ENCODE assay signal across 48 mouse cellular contexts in genomic region chr7:139967175-139967574, GRCm38 (mm10). TPM values are rescaled to one million over a fixed set of nuclear protein-coding genes. Genes with fewer than 3 reads are reported as not detected.
"Had no signal": no experiment of that assay in that cellular context is flagged by ENCODE, and none has a peak within 500 bp of the region (broad histone marks: within the 10 kb centered on the region; RNA-seq: fewer than 3 reads in every experiment).

No protein-coding gene starts in this region.

- ATAC-seq: hindbrain, embryonic 16.5 days; hindbrain, postnatal 0 days; inflammation-experienced regulatory T-cells, adult 6 months; intestine, embryonic 15.5 days; intestine, embryonic 16.5 days; intestine, postnatal 0 days had no signal

- H3K27ac ChIP-seq: heart, embryonic 10.5 days; heart, embryonic 13.5 days; heart, embryonic 15.5 days; hindbrain, embryonic 10.5 days; hindbrain, embryonic 12.5 days; hindbrain, embryonic 13.5 days; hindbrain, embryonic 14.5 days; hindbrain, embryonic 15.5 days; hindbrain, postnatal 0 days; intestine, embryonic 15.5 days; kidney, embryonic 15.5 days; kidney, postnatal 0 days; layer of hippocampus, adult 2 months had no signal

- H3K4me3 ChIP-seq: heart, embryonic 10.5 days; heart, embryonic 12.5 days; heart, embryonic 13.5 days; heart, embryonic 15.5 days; hindbrain, embryonic 10.5 days; hindbrain, embryonic 12.5 days; hindbrain, embryonic 13.5 days; hindbrain, embryonic 15.5 days; intestine, embryonic 15.5 days; kidney, embryonic 15.5 days; layer of hippocampus, adult 2 months had no signal

- H3K9me3 ChIP-seq: heart, embryonic 10.5 days; heart, embryonic 12.5 days; heart, embryonic 13.5 days; heart, embryonic 15.5 days; hindbrain, embryonic 10.5 days; hindbrain, embryonic 12.5 days; hindbrain, embryonic 13.5 days; hindbrain, embryonic 15.5 days; intestine, embryonic 15.5 days; kidney, embryonic 15.5 days had no signal

- H3K4me1 ChIP-seq: heart, embryonic 10.5 days; heart, embryonic 12.5 days; heart, embryonic 13.5 days; heart, embryonic 15.5 days; hindbrain, embryonic 12.5 days; hindbrain, embryonic 13.5 days; hindbrain, embryonic 15.5 days; intestine, embryonic 15.5 days; kidney, embryonic 15.5 days had no signal

- H3K36me3 ChIP-seq: heart, embryonic 10.5 days; heart, embryonic 12.5 days; heart, embryonic 13.5 days; heart, embryonic 15.5 days; hindbrain, embryonic 10.5 days; hindbrain, embryonic 12.5 days; hindbrain, embryonic 13.5 days; hindbrain, embryonic 15.5 days; intestine, embryonic 15.5 days; kidney, embryonic 15.5 days had no signal

- DNase-seq: heart, postnatal 10 days; heart, postnatal 14 days; heart, postnatal 36 days; heart, postnatal 4 days; kidney, adult 11 months; kidney, adult 18-20 months; kidney, adult 2 months; kidney, adult 8-10 months; kidney, adult 9 months; kidney, postnatal 10 days; kidney, postnatal 14 days; kidney, postnatal 25 days; kidney, postnatal 36 days; kidney, postnatal 4 days; layer of hippocampus, adult 9-11 months; layer of hippocampus, postnatal 36 days had no signal

- H3K4me2 ChIP-seq: heart, embryonic 11.5 days; heart, embryonic 12.5 days; heart, embryonic 13.5 days; heart, embryonic 15.5 days; hindbrain, embryonic 12.5 days; hindbrain, embryonic 13.5 days; hindbrain, embryonic 14.5 days; hindbrain, embryonic 15.5 days; intestine, embryonic 15.5 days; kidney, embryonic 15.5 days had no signal

- H3K27me3 ChIP-seq: hindbrain, embryonic 12.5 days; hindbrain, embryonic 13.5 days; hindbrain, embryonic 15.5 days had no signal

- H3K9ac ChIP-seq: heart, embryonic 12.5 days; heart, embryonic 13.5 days; heart, embryonic 15.5 days; hindbrain, embryonic 12.5 days; hindbrain, embryonic 13.5 days; hindbrain, embryonic 14.5 days; hindbrain, embryonic 15.5 days; intestine, embryonic 15.5 days; kidney, embryonic 15.5 days had no signal

RNA-seq across cellular contexts. Expression of gene 6430531B16Rik, which starts 11.4 kb away (rescaled TPM):
- total RNA-seq: heart, adult 8-10 months; heart, postnatal 10 days; heart, postnatal 14 days; heart, postnatal 25 days; heart, postnatal 36 days; heart, postnatal 4 days had no signal
- polyA plus RNA-seq: heart, embryonic 14.5 days; heart, embryonic 15.5 days; intestine, embryonic 14.5 days; intestine, embryonic 16.5 days; large intestine, adult 2 months had no signal

RNA-seq across cellular contexts. Expression of gene Utf1, which starts 23.6 kb away (rescaled TPM):
- total RNA-seq: heart, adult 8-10 months; heart, postnatal 10 days; heart, postnatal 14 days; heart, postnatal 25 days; heart, postnatal 36 days; heart, postnatal 4 days; hematopoietic stem cell, adult 5-6 weeks; hindbrain, postnatal 0 days; layer of hippocampus, adult 18-20 months; layer of hippocampus, adult 2 months; layer of hippocampus, adult 8-10 months; layer of hippocampus, postnatal 10 days; layer of hippocampus, postnatal 14 days; layer of hippocampus, postnatal 25 days; layer of hippocampus, postnatal 36 days had no signal
- polyA plus RNA-seq: heart, embryonic 11.5 days; heart, embryonic 12.5 days; heart, embryonic 13.5 days; heart, embryonic 14.5 days; heart, embryonic 15.5 days; heart, postnatal 0 days; hindbrain, embryonic 10.5 days; hindbrain, embryonic 11.5 days; hindbrain, embryonic 12.5 days; hindbrain, embryonic 13.5 days; hindbrain, embryonic 14.5 days; hindbrain, embryonic 15.5 days; hindbrain, embryonic 16.5 days; hindbrain, postnatal 0 days; intestine, embryonic 14.5 days; intestine, embryonic 15.5 days; intestine, embryonic 16.5 days; intestine, postnatal 0 days; kidney, embryonic 15.5 days; kidney, postnatal 0 days had no signal
